Mouse (Mus musculus): ENCODE results near the gene Igfbp3.
"Not testable (repeated sequence)": the region's sequence is repeated elsewhere in the genome, so short reads cannot be mapped to it uniquely, and the experiment has no call there.

Igfbp3 gene

GRCm38 (mm10) chr11:7213501-7214341, at the start of gene Igfbp3:
Gene Igfbp3, minus strand, starts transcription at chr11:7213923.
- no peak for DNase-seq (ENCODE audit: low spot score in 2 of 2)

GRCm38 (mm10) chr11:7250870-7251269, 37.1 kb upstream of the Igfbp3 start:
- no peak for DNase-seq (ENCODE audit: low spot score in 2 of 2)

GRCm38 (mm10) chr11:7250415-7250814, 36.7 kb upstream of the Igfbp3 start:
- no peak for DNase-seq (ENCODE audit: low spot score in 2 of 2)

- no peak for DNase-seq (ENCODE audit: low spot score in 2 of 2)
Measured at GRCm38 (mm10) chr11:7244782-7245181, 31.1 kb upstream of the Igfbp3 start.

GRCm38 (mm10) chr11:7239041-7239740, 25.5 kb upstream of the Igfbp3 start:
- no peak for DNase-seq (ENCODE audit: low spot score in 2 of 2)

GRCm38 (mm10) chr11:7238546-7238945, 24.8 kb upstream of the Igfbp3 start:
- DNase-seq (ENCODE audit: low spot score in 2 of 2) = no peak

GRCm38 (mm10) chr11:7237712-7238111, 24.0 kb upstream of the Igfbp3 start:
- DNase-seq (ENCODE audit: low spot score in 2 of 2) = no peak

- no peak for DNase-seq (ENCODE audit: low spot score in 2 of 2)
Measured at GRCm38 (mm10) chr11:7236751-7237150, 23.0 kb upstream of the Igfbp3 start.

GRCm38 (mm10) chr11:7234981-7235609, 21.4 kb upstream of the Igfbp3 start:
- DNase-seq (ENCODE audit: low spot score in 2 of 2) = no peak

- DNase-seq (ENCODE audit: low spot score in 2 of 2) = no peak
Measured at GRCm38 (mm10) chr11:7234436-7234835, 20.7 kb upstream of the Igfbp3 start.

GRCm38 (mm10) chr11:7233333-7233732, 19.6 kb upstream of the Igfbp3 start:
- no peak for DNase-seq (ENCODE audit: low spot score in 2 of 2)

GRCm38 (mm10) chr11:7231958-7232357, 18.2 kb upstream of the Igfbp3 start:
- no peak for DNase-seq (ENCODE audit: low spot score in 2 of 2)

GRCm38 (mm10) chr11:7230000-7230399, 16.3 kb upstream of the Igfbp3 start:
- DNase-seq (ENCODE audit: low spot score in 2 of 2) = no peak

- no peak for DNase-seq (ENCODE audit: low spot score in 2 of 2)
Measured at GRCm38 (mm10) chr11:7228107-7228506, 14.4 kb upstream of the Igfbp3 start.

- no peak for DNase-seq (ENCODE audit: low spot score in 2 of 2)
Measured at GRCm38 (mm10) chr11:7226810-7227550, 13.3 kb upstream of the Igfbp3 start.

- no peak for DNase-seq (ENCODE audit: low spot score in 2 of 2)
Measured at GRCm38 (mm10) chr11:7226200-7226599, 12.5 kb upstream of the Igfbp3 start.

GRCm38 (mm10) chr11:7221826-7222225, 8.1 kb upstream of the Igfbp3 start:
- DNase-seq (ENCODE audit: low spot score in 2 of 2) = not testable (repeated sequence)

GRCm38 (mm10) chr11:7215703-7216102, 2.0 kb upstream of the Igfbp3 start:
- DNase-seq (ENCODE audit: low spot score in 2 of 2) = no peak

- DNase-seq (ENCODE audit: low spot score in 2 of 2) = no peak
Measured at GRCm38 (mm10) chr11:7214761-7215160, 1.0 kb upstream of the Igfbp3 start.

- DNase-seq (ENCODE audit: low spot score in 2 of 2) = no peak
Measured at GRCm38 (mm10) chr11:7214342-7214660, 578 bp upstream of the Igfbp3 start.

- DNase-seq (ENCODE audit: low spot score in 2 of 2) = no peak
Measured at GRCm38 (mm10) chr11:7213161-7213500, 592 bp downstream of the Igfbp3 start.

GRCm38 (mm10) chr11:7212126-7212798, 1.5 kb downstream of the Igfbp3 start:
- no peak for DNase-seq (ENCODE audit: low spot score in 2 of 2)

Data from natural killer cell, adult 2 months (primary cell).